ENCODE assay signal across 13 mouse cellular contexts in genomic region chr1:91770676-91771075, GRCm38 (mm10). TPM values are rescaled to one million over a fixed set of nuclear protein-coding genes. Genes with fewer than 3 reads are reported as not detected.
DNase-seq lines count a peak whose midpoint lies in the region; ATAC-seq and TF ChIP-seq lines count a peak whose summit lies in the region.
"Had no signal": no experiment of that assay in that cellular context is flagged by ENCODE, and none has a peak within 500 bp of the region (broad histone marks: within the 10 kb centered on the region; RNA-seq: fewer than 3 reads in every experiment).

No protein-coding gene starts in this region.

- DNase-seq in hindbrain, postnatal 0 days (ENCODE audit: low spot score), result no peak
- DNase-seq in neural tube, embryonic 10.5 days (ENCODE audit: extremely low spot score, low spot score), result no peak
- no peak for DNase-seq in right cerebral cortex, adult 18-20 months
- DNase-seq: adrenal gland, postnatal 25 days; cerebellum, adult 11 months; gastrocnemius, postnatal 14 days had no signal

- H3K9ac ChIP-seq in hindbrain, postnatal 0 days (replicated peaks; ENCODE audit: low read length), result no peak overlapping the region
- H3K9ac ChIP-seq in hindbrain, embryonic 16.5 days (ENCODE audit: low read depth, low read length), result no peak overlapping the region
- H3K9ac ChIP-seq in neural tube, embryonic 12.5 days, result no peak overlapping the region
- H3K9ac ChIP-seq in intestine, embryonic 16.5 days (ENCODE audit: low read depth, low read length), result no peak overlapping the region
- no peak overlapping the region for H3K9ac ChIP-seq in neural tube, embryonic 14.5 days (replicated peaks; ENCODE audit: low read depth, low read length)
- H3K9ac ChIP-seq: forebrain, embryonic 15.5 days had no signal

- ATAC-seq in hindbrain, postnatal 0 days, result no peak
- ATAC-seq in hindbrain, embryonic 16.5 days, result no peak
- no peak for ATAC-seq in neural tube, embryonic 12.5 days (ENCODE audit: low FRiP score, low read depth)
- ATAC-seq in intestine, embryonic 16.5 days, result no peak
- ATAC-seq in neural tube, embryonic 14.5 days (ENCODE audit: low read depth), result no peak
- ATAC-seq in cerebellum, adult (ENCODE audit: insufficient number of reproducible peaks, low FRiP score, low TSS enrichment), result no peak
- ATAC-seq: forebrain, embryonic 15.5 days had no signal

- no peaks in the 10 kb centered on the region for H3K9me3 ChIP-seq in hindbrain, postnatal 0 days (ENCODE audit: low read length)
- H3K9me3 ChIP-seq in hindbrain, embryonic 16.5 days (ENCODE audit: control insufficient read depth, low read length), result no peaks in the 10 kb centered on the region
- no peaks in the 10 kb centered on the region for H3K9me3 ChIP-seq in neural tube, embryonic 12.5 days
- H3K9me3 ChIP-seq in intestine, embryonic 16.5 days (ENCODE audit: control insufficient read depth, low read length), result no peaks in the 10 kb centered on the region
- no peaks in the 10 kb centered on the region for H3K9me3 ChIP-seq in neural tube, embryonic 14.5 days (ENCODE audit: control insufficient read depth, low read length)
- H3K9me3 ChIP-seq: forebrain, embryonic 15.5 days had no signal

- no peak overlapping the region for H3K4me3 ChIP-seq in hindbrain, postnatal 0 days (ENCODE audit: low read length)
- no peak overlapping the region for H3K4me3 ChIP-seq in hindbrain, embryonic 16.5 days (ENCODE audit: low read length)
- no peak overlapping the region for H3K4me3 ChIP-seq in neural tube, embryonic 12.5 days
- no peak overlapping the region for H3K4me3 ChIP-seq in intestine, embryonic 16.5 days (ENCODE audit: low read length)
- no peak overlapping the region for H3K4me3 ChIP-seq in neural tube, embryonic 14.5 days (ENCODE audit: low read depth, low read length)
- H3K4me3 ChIP-seq: forebrain, embryonic 15.5 days had no signal

- TF ChIP-seq CTCF in hindbrain, postnatal 0 days (IDR thresholded peaks at IDR 0.05; ENCODE audit: low read depth), result no peak

- no peaks in the 10 kb centered on the region for H3K36me3 ChIP-seq in hindbrain, postnatal 0 days (ENCODE audit: insufficient read depth, low read length)
- no peaks in the 10 kb centered on the region for H3K36me3 ChIP-seq in hindbrain, embryonic 16.5 days (ENCODE audit: control insufficient read depth, insufficient read depth, low read length)
- no peaks in the 10 kb centered on the region for H3K36me3 ChIP-seq in neural tube, embryonic 12.5 days
- H3K36me3 ChIP-seq in intestine, embryonic 16.5 days (ENCODE audit: control insufficient read depth, insufficient read depth, low read length), result no peaks in the 10 kb centered on the region
- H3K36me3 ChIP-seq in neural tube, embryonic 14.5 days (ENCODE audit: control insufficient read depth, insufficient read depth, low read length), result no peaks in the 10 kb centered on the region
- H3K36me3 ChIP-seq: forebrain, embryonic 15.5 days had no signal

- whole genome bisulfite sequencing in hindbrain, postnatal 0 days, result 13% methylated on average over 10 of the region's 10 CpGs
- 16% methylated on average over 10 of the region's 10 CpGs for WGBS in hindbrain, embryonic 16.5 days
- 8% methylated on average over 10 of the region's 10 CpGs for WGBS in neural tube, embryonic 12.5 days
- WGBS in intestine, embryonic 16.5 days, result 10% methylated on average over 10 of the region's 10 CpGs
- 5% methylated on average over 10 of the region's 10 CpGs for WGBS in neural tube, embryonic 14.5 days

- H3K27ac ChIP-seq in hindbrain, postnatal 0 days, result no peak overlapping the region
- H3K27ac ChIP-seq in hindbrain, embryonic 16.5 days (ENCODE audit: low read depth, low read length), result no peak overlapping the region
- no peak overlapping the region for H3K27ac ChIP-seq in neural tube, embryonic 12.5 days
- no peak overlapping the region for H3K27ac ChIP-seq in intestine, embryonic 16.5 days (ENCODE audit: low read length)
- no peak overlapping the region for H3K27ac ChIP-seq in neural tube, embryonic 14.5 days (ENCODE audit: low read depth, low read length)
- H3K27ac ChIP-seq: forebrain, embryonic 15.5 days had no signal

- no peaks in the 10 kb centered on the region for H3K4me1 ChIP-seq in hindbrain, postnatal 0 days (ENCODE audit: insufficient read depth, low read length)
- no peaks in the 10 kb centered on the region for H3K4me1 ChIP-seq in hindbrain, embryonic 16.5 days (ENCODE audit: control insufficient read depth, insufficient read depth, low read depth, low read length)
- peaks cover 8% of the 10 kb centered on the region for H3K4me1 ChIP-seq in neural tube, embryonic 12.5 days
- peaks cover 10% of the 10 kb centered on the region; the same call in 1 of the 2 replicates for H3K4me1 ChIP-seq in intestine, embryonic 16.5 days (ENCODE audit: control insufficient read depth, insufficient read depth, low read length)
- H3K4me1 ChIP-seq in neural tube, embryonic 14.5 days (ENCODE audit: control insufficient read depth, insufficient read depth, low read length), result peaks cover 9% of the 10 kb centered on the region; the same call in 1 of the 2 replicates
- H3K4me1 ChIP-seq: forebrain, embryonic 15.5 days had no signal

- H3K27me3 ChIP-seq in hindbrain, postnatal 0 days (ENCODE audit: insufficient read depth, low read length), result no peaks in the 10 kb centered on the region
- no peaks in the 10 kb centered on the region for H3K27me3 ChIP-seq in hindbrain, embryonic 16.5 days (replicated peaks; ENCODE audit: control insufficient read depth, insufficient read depth, low read length)
- H3K27me3 ChIP-seq in neural tube, embryonic 12.5 days (replicated peaks), result no peaks in the 10 kb centered on the region
- no peaks in the 10 kb centered on the region for H3K27me3 ChIP-seq in intestine, embryonic 16.5 days (replicated peaks; ENCODE audit: control insufficient read depth, insufficient read depth, low read length)
- H3K27me3 ChIP-seq in neural tube, embryonic 14.5 days (ENCODE audit: control insufficient read depth, insufficient read depth, low read length), result no peaks in the 10 kb centered on the region
- H3K27me3 ChIP-seq: forebrain, embryonic 15.5 days had no signal

- H3K4me2 ChIP-seq in hindbrain, postnatal 0 days (ENCODE audit: low read depth, low read length), result 0 out of 2 replicates have a peak overlapping the region, but pooled peaks have one; percentile 5
- H3K4me2 ChIP-seq in hindbrain, embryonic 16.5 days (ENCODE audit: low read length), result no peak overlapping the region
- H3K4me2 ChIP-seq in neural tube, embryonic 12.5 days (replicated peaks), result peak overlapping the region; percentile 37
- peak overlapping the region; percentile 16; the same call in 1 of the 2 replicates for H3K4me2 ChIP-seq in intestine, embryonic 16.5 days (ENCODE audit: low read depth, low read length)
- peak overlapping the region; percentile 31; the same call in 1 of the 2 replicates for H3K4me2 ChIP-seq in neural tube, embryonic 14.5 days (ENCODE audit: low read depth, low read length)
- H3K4me2 ChIP-seq: forebrain, embryonic 15.5 days had no signal

RNA-seq across cellular contexts. Expression of gene Twist2, which starts 30.6 kb away (rescaled TPM):
- total RNA-seq in hindbrain, postnatal 0 days (2014; rRNA removed), result 2.3 and 3.0 TPM in 2 replicates
- polyA plus RNA-seq in hindbrain, postnatal 0 days (2015; fragmentation: Nextera tagmentation; extraction: Ambion mirVana), result 2.3 and 2.4 TPM in 2 replicates
- polyA plus RNA-seq in hindbrain, embryonic 16.5 days (2015; fragmentation: Nextera tagmentation; extraction: Ambion mirVana), result 1.7 and 2.0 TPM in 2 replicates
- 9.3 and 10.1 TPM in 2 replicates for polyA plus RNA-seq in neural tube, embryonic 12.5 days (2016; fragmentation: Nextera tagmentation; extraction: Ambion mirVana)
- 5.0 and 5.1 TPM in 2 replicates for polyA plus RNA-seq in intestine, embryonic 16.5 days (2015; fragmentation: Nextera tagmentation; extraction: Ambion mirVana)
- polyA plus RNA-seq in neural tube, embryonic 14.5 days (2014; fragmentation: Nextera tagmentation; extraction: Ambion mirVana), result 1.3 and 1.4 TPM in 2 replicates
- total RNA-seq: CH12.LX had no signal
